Mouse (Mus musculus) embryonic fibroblast, embryonic 13.5 days (primary cell): ENCODE results near the gene Noct.

Source experiments
- CTCF ChIP-seq: IDR thresholded peaks from 2 replicates; pipeline ENCODE4 v1.5.1; 2011; ENCODE audit warnings: mild to moderate bottlenecking, control low read depth, low read length, moderate library complexity, borderline replicate concordance; ENCODE audit not compliant: insufficient read depth
- POLR2A ChIP-seq: IDR thresholded peaks from 2 replicates; pipeline ENCODE4 v1.6.1; 2011; ENCODE audit warnings: low read depth, mild to moderate bottlenecking, control low read depth, low read length, moderate library complexity

DNA sequence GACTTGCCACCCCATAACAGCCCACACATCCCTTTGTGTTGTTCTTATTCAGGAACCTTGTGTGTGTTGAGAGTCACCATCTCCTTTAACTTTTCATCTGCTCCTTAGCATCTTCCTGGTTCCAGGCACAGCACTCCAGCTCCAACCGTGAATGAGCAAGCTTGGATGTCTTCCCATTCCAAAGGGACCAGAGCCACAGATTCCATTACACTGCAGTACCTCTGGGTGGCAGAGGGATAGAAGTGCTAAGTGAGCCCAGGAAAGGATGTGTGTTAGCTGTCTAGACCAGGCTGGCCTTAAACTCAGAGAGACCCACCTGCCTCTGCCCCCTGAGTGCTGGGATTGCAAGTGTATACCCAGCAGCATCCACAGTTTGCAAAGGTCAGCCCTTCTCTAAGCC, 26.0 kb upstream of the Noct start:
- no peak for TF ChIP-seq CTCF
- TF ChIP-seq POLR2A: no peak
